Mouse (Mus musculus): ENCODE measurements around the gene Grem1. TPM values are rescaled to one million over a fixed set of nuclear protein-coding genes. Genes with fewer than 3 reads are reported as not detected.

Grem1 gene
- total RNA-seq, 2 experiments from 2014 or later: 0.46 to 0.67 TPM

- DNase-seq (ENCODE audit: low spot score in 2 of 2): no peak
Measured at GRCm38 (mm10) chr2:113757525-113758310, 728 bp downstream of the Grem1 start.

DNA sequence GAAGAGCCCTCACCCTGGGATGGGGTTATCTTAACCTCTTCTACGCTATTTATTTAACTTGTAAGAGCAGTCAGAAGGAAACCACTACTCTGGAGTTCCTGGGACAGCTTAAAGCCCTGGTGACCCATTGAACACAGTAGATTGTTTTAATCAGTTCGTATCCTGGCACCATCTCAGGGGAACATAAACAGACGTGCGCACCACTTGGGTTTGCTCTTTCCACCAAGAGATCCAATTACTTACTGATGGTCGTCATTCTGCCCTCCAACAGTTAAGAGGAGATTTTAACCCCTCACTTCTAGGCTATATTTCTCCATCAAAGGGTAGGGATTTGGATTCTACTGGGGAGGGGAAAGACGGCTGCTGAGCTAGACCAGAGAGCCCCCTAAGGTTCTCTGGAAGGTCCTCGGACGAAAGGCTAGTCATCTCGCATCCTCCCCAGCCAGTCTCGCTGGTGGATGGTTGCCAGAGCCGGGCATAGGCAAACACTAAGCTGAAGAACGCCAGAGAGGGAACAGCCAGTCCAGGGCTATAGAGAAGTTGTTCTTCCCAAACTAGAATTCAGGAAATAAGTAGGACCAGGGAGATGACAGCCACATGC lies 1.4 kb downstream of the Grem1 start:
- DNase-seq (ENCODE audit: low spot score in 2 of 2): no peak

DNA sequence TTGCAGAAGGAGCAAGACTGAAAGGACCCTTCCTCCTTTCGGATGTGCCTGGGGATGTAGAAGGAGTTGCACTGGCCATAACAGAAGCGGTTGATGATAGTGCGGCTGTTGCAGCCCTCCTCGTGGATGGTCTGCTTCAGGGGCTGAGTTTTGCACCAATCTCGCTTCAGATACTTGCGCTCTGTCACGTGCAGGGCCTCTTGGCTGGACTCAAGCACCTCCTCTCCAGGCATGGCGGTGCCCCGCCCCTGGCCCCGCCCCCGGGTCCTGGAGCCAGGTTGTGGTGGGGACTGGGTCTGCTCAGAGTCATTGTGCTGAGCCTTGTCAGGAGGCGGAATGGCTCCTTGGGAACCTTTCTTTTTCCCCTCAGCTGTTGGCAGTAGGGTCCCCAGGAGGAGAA lies 8.7 kb downstream of the Grem1 start:
- no peak for DNase-seq (ENCODE audit: low spot score in 2 of 2)

DNA sequence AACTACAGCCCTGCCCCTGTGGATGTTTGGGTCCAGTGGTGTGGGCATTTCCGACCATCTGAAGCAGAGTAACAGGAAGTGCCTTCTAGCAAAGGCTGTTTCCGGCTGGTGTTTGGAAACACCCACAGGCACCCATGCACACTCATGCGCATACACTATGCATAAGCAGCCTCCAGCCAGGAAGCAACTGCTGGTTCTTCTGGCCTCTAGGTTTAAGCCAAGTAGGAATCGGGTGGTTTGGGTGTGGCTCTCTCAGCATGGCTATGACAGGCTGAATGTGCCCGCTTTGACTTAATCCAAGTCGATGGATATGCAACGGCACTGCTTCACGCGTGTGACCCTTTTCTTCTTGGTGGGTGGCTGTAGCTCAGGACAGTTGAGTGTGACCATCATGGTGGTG lies 9.1 kb downstream of the Grem1 start:
- DNase-seq (ENCODE audit: low spot score in 2 of 2): no peak

GRCm38 (mm10) chr2:113728581-113728980 lies 29.9 kb downstream of the Grem1 start:
- no peak for DNase-seq (ENCODE audit: low spot score in 2 of 2)

- DNase-seq (ENCODE audit: low spot score in 2 of 2): no peak
Measured at GRCm38 (mm10) chr2:113714801-113715200, 43.6 kb downstream of the Grem1 start.

- no peak for DNase-seq (ENCODE audit: low spot score in 2 of 2)
Measured at GRCm38 (mm10) chr2:113713406-113713805, 45.0 kb downstream of the Grem1 start.

DNA sequence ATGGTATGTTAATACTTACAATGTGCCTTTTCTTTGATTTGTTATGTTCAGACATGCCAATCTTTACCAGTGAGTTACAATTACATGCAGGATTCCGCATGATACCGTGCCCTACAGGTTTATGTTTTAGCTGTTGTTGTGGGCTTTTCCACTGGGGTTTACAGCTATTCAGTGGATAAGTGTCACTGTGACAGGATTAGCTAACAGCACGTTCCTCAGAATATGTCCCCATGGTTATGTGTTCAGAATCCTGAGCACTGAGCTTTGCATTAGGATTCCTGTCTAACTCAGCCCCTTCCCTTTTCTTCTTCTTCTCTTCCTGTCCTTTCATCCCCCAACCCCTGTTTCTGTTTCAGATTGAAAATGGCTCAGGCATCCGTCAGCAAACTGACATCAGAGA lies 50.9 kb downstream of the Grem1 start:
- no peak for DNase-seq (ENCODE audit: low spot score in 2 of 2)

GRCm38 (mm10) chr2:113701507-113701906 lies 56.9 kb downstream of the Grem1 start:
- DNase-seq (ENCODE audit: low spot score in 2 of 2): no peak

GRCm38 (mm10) chr2:113696647-113697046 lies 61.8 kb downstream of the Grem1 start:
- DNase-seq (ENCODE audit: low spot score in 2 of 2): no peak

GRCm38 (mm10) chr2:113696222-113696621 lies 62.2 kb downstream of the Grem1 start:
- no peak for DNase-seq (ENCODE audit: low spot score in 2 of 2)

Other genes with a start within 250 kb of the Grem1 start
- 10 to 100 TPM; 44.0 to 57.9 TPM for gene Scg5, start 70.5 kb upstream of the Grem1 start, total RNA-seq (2021)
- gene Arhgap11a, start 90.0 kb upstream of the Grem1 start, total RNA-seq (2021): 1 to 10 TPM; 1.6 TPM